Mouse (Mus musculus) C2C12 (cell line): Measurements from ENCODE around the gene Lrrc25.

Source experiments
- CTCF ChIP-seq: IDR thresholded peaks from one replicate; pipeline ENCODE4 v1.5.1; 2011; ENCODE audit not compliant: control insufficient read depth, insufficient read depth, insufficient read length
- MYOD1 ChIP-seq: IDR thresholded peaks from one replicate; pipeline ENCODE4 v1.6.1; 2011; ENCODE audit warnings: low read depth; ENCODE audit not compliant: control insufficient read depth, insufficient read length
- USF1 ChIP-seq: IDR thresholded peaks from one replicate; pipeline ENCODE4 v1.6.1; 2011; ENCODE audit warnings: low read depth, mild to moderate bottlenecking, control low read depth, moderate library complexity

DNA sequence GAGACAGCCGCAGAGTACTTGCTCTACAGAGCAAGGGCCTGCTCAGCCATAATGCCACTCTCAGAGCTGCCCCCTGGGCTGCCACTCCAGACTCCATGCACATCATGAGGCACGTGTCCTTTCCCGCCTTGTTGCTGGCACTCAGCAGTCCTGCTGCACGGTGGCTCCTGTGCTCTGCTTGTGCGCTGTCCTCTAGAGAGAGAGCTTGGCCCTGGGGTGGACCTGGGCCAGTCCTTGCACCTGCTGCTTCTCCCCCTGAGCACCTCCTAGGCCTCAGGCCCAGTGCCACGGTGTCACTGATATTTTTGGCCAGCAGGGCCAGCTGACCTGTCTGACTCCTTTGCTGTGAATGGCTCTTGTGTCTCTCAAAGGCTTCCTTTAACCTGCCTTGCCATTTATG is 45.0 kb upstream of the Lrrc25 start:
- no peak for TF ChIP-seq CTCF
- no peak for TF ChIP-seq MYOD1
- no peak for TF ChIP-seq USF1
